Mouse (Mus musculus): ENCODE data around the gene Amot.

The Amot gene

DNA sequence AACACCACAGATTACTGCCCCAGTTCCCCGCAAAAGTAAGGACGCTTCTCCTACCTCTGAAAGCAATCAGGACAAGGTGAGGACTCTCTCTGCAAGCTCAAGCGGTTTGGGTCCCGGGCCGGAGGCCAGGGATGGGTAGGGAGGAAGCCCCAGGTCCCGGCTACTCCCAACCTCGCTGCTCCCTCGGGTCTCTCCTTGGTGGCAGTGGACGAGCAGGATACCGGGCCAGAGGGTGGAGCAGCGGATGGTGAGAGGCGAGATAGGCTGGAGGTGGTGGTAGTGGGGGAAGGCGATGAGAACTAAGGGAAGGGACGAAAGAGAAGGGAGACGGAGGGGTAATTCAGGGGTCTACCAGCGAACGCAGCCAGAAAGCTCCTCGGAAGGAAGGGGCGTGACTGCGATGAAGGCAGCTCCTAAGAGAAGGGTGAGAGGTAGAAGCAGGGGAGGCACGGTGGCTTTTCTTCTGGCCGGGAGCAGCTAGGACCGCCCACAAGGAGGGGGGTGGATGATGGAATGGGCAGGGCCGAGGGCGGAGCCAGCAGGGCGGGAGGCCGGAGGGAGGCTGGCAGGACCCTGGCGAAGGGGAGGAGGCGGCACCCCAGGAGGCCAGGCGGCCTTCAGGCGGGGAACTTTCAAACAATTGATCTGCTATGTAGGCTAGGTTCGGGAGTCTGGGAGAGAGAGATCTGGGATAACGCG is at the start of gene Amot:
TSS of gene Amot (minus strand) at position 465 of the 699 bp plus-strand sequence.
- DNase-seq: peak; percentile 88 to 92

DNA sequence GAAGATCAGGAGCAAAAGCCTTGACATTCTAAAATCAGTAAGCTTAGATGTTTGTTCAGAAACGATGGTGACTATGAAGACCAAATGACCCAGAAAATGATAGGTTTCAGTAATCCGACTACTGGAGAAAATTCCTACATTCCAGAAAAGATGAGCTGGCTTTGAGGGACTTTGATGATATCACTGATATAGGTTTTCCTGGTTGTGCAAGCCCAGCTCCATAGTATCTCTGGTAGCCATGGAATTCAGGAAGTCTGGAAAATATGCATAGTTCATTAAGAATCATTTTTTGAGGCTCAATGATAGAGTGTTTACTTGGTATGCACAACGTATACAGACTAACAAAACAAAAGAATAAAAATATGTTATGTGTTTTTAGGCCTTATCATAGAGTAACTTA is 40.1 kb upstream of the Amot start:
- no peak for DNase-seq

GRCm38 (mm10) chrX:145543602-145544490 is 38.9 kb upstream of the Amot start:
- DNase-seq: no peak

GRCm38 (mm10) chrX:145541050-145541449 is 36.1 kb upstream of the Amot start:
- DNase-seq: no peak

- DNase-seq: no peak
Observed at GRCm38 (mm10) chrX:145540321-145540720, 35.3 kb upstream of the Amot start.

DNA sequence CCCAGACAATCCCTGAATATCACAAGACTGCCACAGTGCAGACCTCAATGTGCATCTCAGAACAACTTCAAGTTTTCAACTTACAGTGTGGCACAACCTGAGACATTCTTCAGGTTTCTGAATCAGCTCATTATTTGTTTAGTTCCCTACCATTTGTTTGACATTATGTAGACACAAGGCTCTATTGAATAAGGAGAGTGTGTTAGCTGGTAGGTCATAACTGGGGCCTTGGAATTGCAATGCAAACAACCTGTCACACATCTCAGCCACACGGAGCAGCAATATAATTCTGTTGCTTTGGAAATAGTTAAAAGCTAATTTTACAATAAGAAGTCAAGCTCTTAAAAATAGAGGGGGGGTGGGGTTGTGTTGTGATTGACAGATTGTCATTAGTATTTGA is 24.6 kb upstream of the Amot start:
- no peak for DNase-seq

- DNase-seq: no peak
Observed at GRCm38 (mm10) chrX:145516322-145517066, 11.5 kb upstream of the Amot start.

DNA sequence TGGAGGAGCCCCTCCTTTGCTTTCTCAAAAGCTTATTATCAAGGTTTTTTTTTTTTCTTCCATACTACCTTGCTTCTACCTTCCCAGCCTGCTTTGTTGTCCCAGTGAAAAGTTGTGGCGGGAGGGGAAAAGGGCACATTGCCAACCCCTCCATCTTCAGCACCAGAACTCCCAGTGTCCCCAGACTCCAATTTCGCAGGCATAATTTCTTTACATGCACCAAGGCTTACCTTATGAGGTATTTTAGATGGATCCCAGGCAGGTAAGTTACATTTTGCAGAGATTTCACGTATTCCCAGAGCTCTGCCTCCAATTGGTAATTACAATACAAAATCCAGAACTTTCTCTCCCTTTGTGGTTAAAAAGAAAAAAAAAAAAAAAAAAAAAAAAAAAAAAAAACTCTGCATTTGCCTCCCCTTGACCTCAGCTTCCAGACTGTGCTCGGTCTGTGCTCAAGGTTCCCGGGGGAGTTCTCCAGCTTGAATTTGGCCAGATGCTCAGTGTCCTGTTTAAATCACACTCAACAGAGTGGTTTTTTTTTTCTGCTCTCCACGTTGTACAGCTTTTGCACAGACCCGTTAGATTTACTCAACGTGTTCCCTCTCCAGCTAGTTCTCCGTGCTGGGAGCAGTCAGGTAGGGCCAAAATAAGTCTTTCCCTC is 10.6 kb upstream of the Amot start:
- DNase-seq: no peak

GRCm38 (mm10) chrX:145510675-145511074 is 5.7 kb upstream of the Amot start:
- DNase-seq: no peak

- DNase-seq: peak; percentile 74 to 84
Observed at GRCm38 (mm10) chrX:145505457-145506201, 648 bp upstream of the Amot start.

DNA sequence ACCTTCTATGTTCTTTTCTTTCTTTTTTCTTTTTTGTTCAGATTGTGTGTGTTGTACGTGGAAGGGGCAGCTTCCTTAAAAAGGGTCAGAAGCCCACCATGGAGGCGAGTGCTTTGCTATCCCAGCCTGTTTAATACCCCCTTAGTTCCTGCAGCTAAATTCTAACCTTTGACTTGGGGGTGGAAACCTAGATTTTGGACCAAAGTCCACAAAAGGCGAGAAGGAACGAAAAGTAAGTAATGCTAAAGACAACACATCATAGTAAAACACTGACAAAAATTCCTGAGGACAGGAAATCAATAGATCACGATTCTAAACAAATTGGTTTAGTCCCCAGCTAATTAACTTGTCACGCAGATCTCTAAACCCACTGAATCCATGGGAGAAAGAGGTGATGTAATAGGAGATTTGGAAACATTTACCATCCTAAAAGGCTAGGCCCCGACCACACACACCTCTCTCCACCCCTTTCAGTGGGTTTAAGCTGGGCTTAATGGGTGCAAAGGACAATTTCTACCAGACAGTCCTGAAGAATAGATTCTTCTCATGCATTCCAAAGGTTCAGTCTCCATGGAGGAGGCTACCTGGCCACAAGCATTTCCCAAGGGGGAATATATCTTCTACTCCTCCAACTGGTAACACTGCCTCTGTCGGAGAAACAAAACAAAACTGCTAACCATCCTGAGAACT is 3.2 kb downstream of the Amot start:
- DNase-seq: no peak

DNA sequence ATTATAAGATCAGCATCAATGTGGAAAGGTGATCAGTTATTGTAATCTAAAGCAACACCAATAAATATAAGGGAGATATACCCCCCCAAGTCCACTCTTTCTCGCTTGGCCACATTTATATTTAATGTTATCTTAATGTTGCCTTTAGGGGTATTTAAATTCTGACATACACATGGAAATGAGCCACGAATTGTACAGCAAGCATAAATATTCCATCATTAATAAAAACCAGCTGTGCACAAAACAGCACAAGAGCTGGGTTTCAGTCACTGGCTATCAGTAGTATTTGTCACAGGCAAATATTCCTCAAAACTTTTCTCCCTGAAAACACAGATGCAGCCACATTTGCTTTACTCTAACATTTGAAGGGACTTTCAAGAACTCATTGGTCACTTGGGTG is 5.9 kb downstream of the Amot start:
- DNase-seq: no peak

- DNase-seq: no peak
Observed at GRCm38 (mm10) chrX:145498691-145499090, 6.3 kb downstream of the Amot start.

- DNase-seq: peak; percentile 19 to 37
Observed at GRCm38 (mm10) chrX:145497486-145497885, 7.5 kb downstream of the Amot start.

GRCm38 (mm10) chrX:145495381-145495780 is 9.6 kb downstream of the Amot start:
- DNase-seq: no peak

GRCm38 (mm10) chrX:145490821-145491220 is 14.2 kb downstream of the Amot start:
- DNase-seq: no peak

DNA sequence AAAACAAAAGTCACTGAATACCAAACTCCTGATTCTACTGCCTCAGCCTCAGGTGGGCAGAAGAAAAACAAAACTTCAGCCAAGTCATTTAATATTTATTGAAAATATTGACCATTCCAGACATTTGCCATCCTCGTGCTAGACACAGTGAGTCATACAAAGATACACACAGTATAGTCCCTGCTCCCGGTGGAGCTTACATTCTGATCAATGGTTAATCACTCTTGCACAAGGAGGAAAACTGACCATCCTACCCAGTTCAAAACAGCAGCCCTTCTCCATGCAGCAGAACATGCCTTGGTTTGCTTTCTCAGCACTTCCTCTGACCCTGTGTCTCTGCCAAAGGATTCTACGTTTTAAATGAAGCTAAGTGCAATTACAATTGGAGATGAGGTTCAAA is 14.6 kb downstream of the Amot start:
- DNase-seq: no peak

DNA sequence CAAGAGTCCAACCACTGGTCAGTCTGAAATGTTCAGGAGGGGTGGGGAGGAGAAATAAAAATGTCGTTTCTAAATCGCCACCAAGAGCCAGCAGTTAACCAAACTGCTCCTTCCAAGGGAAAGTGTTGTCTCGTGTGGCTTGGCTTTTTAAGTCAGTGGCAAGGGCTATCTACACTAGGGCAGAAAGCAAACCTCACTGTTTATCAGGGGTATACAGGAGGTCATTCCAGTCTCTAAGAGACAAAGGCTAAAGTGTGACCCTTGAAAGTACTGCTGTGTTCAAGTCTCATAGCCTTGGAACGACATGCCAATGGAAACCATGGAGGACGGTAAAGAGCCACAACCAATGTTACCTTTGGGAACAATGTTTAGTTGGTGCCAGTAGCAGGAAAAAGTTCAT is 15.0 kb downstream of the Amot start:
- DNase-seq: no peak

DNA sequence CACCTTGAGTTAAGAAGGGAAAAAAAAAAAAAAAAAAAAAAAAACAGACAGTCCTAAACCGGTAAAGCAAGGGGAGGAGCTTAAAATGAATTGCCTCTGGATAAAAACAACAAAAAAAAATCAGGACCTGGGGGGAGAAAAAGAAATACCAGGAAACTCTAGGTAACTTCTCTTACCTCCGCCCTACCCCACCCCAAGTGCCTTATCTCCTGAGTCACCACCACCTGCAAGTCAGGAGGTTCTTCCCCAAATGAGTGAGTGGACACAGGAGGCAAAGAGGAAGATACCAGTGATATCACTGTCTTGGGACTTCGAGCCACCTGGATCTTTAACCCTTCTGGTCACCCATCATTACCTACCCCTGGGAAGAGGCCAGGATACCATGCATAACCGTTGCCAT is 19.5 kb downstream of the Amot start:
- DNase-seq: no peak

DNA sequence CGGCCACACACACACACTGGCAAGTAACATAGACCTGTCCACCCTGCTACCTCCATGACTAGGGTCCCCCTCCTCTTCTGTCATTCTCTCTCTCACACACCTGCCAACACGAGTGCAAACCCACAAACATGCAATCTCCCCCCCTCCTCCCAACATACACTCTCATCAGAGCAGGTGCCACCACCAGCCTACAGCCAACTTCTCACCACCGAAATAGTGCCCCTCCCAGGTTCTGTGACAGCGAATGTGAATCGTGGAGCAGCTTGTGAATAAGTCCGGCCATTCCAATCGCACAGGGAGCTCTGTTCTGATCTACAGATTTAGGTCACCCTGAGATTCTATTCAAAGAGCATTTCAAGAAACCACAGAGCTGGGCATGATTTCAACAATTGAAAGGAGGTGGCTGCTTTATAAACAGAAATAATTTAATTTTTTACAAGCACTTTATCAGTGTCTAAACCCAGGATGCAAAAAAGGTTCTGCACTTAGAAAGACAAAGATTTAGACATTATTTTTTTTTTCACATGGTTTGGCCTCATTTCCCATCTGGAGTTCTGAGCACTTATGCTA is 21.4 kb downstream of the Amot start:
- DNase-seq: no peak

GRCm38 (mm10) chrX:145482383-145482782 is 22.6 kb downstream of the Amot start:
- DNase-seq: no peak
